Mouse (Mus musculus): Measurements from ENCODE around the gene Pars2.

Pars2 gene

DNA sequence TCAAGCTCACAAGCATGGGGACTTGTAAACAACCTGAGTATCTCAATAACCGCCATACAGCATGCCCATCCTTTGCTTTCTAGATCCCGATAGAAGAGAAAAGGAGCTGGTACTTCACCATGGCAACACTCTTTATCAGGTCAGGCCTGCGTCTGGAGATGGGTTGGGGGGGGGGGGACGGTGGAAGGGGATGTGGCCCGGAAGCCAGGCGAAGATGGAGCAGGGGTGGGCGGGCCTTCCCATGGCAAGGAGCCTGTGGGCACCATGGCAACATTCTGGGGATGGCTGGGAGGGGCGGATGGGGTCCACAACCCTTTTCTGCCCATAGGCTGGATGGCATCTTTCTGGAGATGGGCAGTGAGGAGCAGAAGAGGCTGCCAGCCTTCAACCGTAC is 16.8 kb upstream of the Pars2 start:
- DNase-seq (ENCODE audit: low spot score): no peak

DNA sequence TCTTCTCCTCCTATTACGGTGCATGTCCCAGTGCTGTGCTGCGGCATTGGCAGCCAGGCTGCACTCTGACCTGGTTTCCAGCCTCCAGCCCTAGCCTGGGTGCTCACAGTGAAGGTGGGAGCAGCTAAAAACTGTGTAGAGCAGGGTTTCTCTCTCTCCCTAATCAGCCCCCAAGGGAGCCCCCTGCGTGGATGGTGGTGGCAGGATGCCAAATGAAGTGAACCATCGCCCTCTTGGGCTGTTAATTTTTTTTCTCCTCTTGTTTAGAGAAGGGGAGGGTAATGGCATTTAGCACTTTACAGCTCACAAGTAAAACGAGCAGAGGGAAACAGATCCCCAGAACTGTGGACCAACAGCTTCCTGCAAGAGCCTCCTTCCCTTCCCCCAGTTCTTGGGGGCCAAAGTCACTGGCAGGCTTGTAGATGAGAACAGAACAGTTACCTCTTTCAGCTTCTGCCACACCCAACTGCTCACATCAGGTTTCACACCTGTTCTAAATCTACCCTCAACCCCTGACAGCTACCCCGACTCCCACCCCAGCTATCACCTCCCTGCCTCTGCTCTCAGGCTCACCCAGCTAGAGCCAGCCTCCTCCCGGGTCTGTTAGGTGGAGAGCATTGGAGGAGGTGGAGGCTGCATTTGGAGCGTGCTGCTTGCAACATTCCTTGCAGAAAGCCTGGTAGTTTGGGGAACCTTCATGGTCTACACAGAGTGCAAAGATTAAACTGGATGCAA is 7.2 kb upstream of the Pars2 start:
- no peak for DNase-seq (ENCODE audit: low spot score)

DNA sequence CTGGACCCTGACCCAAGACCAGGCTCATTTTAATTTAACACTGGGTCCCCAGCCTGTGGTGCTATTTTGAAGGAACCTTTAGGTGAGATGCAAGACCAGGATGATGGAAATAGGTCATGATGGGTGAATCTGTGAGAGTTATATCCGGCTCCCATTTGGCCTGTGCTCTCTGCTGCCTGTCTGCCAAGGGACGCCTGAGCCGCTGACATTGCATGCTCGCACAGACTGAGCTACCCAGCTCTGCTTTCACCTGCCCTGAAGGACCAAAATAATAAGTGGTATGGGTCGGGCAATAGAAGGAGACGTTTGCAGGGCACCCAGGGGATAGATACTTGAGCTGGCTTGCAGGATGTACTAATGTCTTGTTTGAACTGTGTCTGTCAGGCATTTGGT is 6.7 kb upstream of the Pars2 start:
- DNase-seq (ENCODE audit: low spot score): no peak

DNA sequence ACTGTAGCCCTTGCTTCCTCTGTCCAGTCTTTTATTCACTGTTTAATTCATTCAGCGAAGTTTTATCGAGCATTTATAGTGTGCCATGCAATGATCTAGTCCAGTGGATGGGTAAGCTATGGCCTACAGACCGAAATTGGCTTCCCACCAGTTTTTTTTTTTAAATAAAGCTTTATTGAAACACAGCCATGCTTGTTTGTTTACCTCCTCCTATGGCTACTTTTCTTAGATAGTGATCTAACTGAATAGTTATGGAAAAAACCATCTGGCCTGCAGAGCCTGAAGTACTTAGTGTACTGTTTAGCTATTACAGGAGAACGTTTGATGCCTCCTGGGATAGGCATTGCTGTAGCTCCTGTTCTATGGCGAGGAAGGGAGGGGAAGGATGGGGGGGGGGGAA is 5.1 kb upstream of the Pars2 start:
- DNase-seq (ENCODE audit: low spot score): no peak

DNA sequence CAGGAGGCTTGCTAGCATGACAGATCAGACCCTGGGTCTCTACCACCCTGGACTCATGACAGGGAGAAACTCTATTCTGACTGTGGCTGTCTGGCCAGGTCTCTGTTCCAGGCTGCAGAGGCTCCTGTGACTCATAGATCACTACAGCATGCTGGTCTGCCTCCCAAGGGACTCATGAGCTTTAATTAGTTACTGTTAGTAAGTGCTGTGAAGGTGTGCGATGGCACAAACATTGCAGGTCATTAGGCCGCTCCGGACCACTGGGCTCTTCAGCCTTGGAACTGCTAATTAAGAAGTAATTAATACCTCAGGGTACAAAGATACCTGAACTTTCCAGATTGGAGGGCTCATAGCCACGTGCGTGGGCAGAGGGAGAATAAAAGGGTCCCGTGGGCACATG is 3.7 kb upstream of the Pars2 start:
- DNase-seq (ENCODE audit: low spot score): no peak

DNA sequence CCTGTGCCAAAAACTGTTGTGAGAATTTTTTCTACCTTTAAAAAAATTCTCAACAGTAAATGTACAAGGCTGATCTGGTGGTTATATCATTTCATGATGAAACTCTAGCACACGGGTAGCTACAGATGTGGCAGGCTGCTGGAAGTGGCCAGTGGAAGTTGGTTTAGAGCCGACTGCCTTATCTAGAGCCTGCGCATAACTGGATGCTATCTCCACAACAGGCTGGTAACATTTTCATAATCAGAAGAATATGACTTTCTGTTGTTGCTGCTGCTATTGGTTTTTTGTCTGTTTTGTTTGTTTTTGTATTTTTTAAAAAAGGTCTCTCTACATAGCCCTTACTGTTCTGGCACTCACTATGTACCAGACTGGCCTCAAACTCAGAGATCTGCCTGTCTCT is 1.7 kb downstream of the Pars2 start:
- no peak for DNase-seq (ENCODE audit: low spot score)

DNA sequence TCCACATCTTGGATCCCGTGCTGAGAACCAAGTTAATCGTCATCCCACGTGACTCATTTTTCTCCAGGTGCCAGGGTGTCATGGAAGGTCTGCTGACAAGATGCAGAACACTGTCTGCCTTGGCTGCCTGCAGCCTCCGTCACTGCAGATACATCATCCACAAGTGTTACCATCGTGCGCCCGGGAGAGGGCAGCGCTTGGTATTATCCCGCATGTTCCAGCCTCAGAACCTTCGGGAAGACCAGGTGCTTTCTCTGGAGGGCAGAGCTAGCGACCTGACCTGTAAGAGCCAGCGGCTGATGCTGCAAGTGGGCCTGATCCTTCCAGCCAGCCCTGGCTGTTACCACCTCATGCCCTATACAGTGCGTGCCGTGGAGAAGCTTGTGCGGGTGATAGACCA is 2.2 kb downstream of the Pars2 start:
- DNase-seq (ENCODE audit: low spot score): no peak

DNA sequence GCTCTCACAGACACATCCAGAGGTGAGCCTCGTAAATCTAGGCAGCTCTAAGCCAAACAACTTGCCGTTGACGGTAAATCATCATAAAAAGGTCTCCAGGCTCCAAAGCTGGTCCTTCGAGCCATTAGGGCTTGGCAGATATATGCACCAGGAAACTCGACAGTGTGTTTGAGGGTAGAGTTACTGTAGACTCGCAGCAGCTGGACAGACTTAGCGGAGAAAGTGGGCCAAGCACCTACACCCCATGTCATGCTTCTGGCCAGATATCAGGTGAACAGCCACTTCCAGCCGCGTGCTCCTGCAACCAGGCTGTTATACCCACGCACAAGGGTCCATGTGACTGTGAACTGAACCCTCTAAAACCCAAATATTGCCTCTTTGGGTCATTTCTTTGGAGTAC is 4.8 kb downstream of the Pars2 start:
- no peak for DNase-seq (ENCODE audit: low spot score)

DNA sequence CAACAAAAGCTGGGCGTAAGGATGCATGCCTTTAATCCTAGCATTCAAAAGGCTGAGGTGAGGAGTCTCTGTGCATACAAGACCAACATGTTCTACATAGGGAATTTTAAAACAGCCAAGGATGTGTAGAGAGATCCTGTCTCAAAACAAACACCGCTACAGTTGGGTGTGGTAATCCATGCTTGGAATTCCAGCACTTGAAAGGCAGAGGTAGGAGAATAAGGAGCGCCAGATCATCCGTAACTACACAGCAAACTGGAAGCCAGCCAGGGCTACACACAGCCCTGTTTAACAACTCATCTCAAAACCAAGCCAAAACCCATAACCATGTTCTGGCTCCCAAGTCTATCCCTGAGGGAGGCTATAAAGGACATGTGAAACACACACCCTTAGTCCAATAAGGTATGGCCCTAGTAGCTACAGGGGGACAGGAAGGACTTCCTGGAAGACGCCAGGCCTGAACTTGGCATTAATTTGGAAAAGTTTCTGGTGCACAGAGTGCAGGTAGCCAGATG is 13.1 kb downstream of the Pars2 start:
- DNase-seq (ENCODE audit: low spot score): no peak

DNA sequence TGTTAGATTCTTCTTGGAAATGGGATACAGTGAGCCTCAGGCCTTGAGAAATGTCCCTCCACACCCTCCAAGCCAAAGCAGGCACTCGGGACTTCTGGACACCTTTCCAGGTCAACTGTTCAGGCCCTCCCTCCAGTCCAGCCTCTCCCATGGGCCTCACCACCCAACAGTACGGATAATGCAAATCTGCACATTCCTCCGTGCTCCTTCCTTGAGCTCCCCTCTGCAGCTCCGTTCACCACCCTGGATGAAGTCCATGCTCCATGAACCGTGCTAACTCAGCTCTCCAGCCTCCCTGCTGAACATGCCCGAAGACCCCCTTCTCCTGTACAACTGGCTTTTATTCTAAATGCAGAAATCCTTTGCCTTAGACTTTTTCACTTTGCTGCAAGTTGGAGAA is 13.8 kb downstream of the Pars2 start:
- DNase-seq (ENCODE audit: low spot score): no peak

DNA sequence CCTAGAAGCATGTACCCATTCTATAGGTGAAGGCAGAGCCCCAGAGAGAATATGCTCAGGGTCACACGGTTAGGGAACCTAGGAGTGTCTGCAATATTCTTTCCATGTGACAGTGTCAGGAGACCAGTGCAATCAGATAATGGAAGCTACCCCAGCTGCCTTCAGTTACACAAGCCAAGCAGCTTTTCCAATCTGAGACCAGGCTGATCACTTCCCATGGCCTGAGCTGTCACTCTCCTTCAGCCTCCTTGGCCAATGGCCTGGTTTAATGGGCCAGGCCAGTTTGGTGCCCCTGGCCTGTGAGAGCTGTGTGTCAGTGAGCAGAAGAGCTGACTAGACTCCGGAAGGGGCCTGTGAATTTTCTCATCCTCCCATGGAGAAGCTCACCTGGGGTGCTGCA is 14.4 kb downstream of the Pars2 start:
- no peak for DNase-seq (ENCODE audit: low spot score)

DNA sequence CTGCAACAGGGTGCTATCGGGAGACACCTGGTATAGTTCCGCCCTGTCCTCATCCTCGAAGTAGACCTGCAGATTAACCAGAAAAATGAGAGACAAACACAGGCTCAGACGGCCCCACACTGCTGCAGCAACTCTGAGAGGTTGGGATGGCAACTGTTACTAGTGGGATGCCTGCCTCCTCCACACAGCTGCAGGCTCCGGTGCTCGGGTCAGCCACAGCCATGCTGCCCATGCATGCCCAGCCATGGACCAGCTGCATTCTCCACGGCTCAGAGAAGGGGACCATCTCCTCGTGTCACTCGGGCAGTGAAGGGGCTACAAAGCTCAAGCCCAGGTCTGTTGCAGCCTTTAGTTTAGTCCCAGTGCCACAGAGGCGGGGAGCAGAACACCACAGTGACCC is 14.8 kb downstream of the Pars2 start:
- DNase-seq (ENCODE audit: low spot score): no peak

DNA sequence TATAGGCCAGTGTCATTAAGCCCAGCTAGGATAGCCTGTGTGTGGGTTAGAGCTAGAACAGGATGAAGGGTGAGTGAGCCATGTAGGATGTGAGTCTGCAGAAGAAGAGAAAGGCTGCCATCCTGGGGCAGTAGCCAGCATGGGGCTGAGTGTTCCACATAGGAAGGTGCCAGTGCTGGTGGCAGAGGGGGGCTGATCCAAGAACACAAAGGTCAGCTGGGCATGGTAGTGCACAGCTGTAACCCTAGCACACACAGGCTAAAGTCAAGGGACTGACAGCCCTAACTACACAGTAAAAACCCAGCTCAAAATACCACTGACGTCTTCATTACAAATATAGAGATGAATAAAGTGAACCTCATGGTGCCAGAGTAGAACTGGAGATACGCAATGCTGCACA is 15.7 kb downstream of the Pars2 start:
- no peak for DNase-seq (ENCODE audit: low spot score)

DNA sequence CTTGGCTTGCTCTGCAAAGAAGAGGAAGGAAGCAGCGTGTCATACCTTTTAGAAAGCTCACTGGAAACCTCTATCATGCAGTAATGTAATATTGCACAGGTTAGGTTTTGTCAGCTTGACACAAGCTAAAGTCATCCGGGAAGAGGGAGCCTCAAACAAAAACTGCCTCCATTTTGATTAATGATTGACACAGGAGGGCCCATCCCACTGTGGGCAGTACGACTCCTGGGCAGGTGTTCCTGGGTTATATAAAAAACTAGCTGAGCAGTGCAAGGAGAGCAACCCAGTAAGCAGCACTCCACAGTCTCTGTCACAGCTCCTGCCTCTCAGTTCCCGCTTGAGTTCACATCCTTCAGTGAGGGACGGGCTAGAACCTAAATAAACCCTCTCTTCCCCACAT is 25.9 kb downstream of the Pars2 start:
- no peak for DNase-seq (ENCODE audit: low spot score)

DNA sequence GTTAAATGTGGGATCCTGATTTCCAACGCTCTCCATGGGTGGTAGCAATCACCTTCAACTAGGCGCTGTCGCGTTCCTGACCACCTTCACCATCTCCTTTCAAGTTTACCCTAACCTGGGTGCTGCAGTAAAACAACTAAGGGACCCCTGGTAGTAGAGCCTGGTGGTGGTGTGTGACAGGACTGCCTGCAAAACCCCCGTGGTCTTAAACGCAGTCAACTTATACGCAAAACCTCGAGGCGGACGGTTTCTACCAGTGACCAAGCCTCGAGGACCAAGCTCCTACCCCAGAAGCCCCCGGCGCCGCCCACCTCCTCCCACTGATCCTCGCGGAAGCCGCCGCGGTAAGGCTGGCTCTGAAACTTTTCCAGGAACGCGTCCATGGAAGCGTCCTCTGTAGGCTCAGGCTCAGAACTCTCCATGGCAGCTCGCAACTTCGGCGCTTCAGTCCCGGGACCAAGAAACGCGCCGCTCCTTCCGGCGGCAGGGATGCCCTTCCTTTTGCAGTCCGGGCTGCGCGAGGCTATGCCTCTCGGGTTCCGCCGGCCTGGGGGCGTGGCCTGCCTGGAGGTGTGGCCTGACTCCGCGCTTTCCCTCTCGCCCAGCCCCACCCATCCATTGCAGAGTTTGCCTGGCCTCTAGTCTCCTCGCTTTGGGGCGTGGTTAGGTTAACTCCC is 27.7 kb downstream of the Pars2 start, which contains the start of gene Ttc4:
Ttc4 (minus strand) TSS at position 503 of the 677 bp plus-strand sequence.
- peak; percentile 92 for DNase-seq (ENCODE audit: low spot score)

DNA sequence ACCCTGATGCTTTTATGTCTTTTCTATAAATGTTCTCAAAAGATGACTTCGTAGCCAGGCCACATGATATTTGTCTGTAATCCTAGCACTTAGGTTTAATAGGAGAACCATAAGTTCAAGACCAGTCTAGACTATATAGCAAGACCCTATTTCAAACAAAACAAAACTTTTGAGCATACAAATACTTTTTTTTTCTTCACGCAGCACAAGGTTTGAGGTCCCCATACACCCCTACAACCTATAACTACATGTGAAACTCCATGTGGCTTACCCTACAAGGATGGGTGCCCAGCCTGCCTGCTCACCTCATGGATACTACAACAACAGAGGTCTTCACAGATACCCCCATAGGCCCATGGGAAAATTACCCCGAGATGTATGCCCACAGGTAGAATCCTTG is 28.3 kb downstream of the Pars2 start:
- no peak for DNase-seq (ENCODE audit: low spot score)

DNA sequence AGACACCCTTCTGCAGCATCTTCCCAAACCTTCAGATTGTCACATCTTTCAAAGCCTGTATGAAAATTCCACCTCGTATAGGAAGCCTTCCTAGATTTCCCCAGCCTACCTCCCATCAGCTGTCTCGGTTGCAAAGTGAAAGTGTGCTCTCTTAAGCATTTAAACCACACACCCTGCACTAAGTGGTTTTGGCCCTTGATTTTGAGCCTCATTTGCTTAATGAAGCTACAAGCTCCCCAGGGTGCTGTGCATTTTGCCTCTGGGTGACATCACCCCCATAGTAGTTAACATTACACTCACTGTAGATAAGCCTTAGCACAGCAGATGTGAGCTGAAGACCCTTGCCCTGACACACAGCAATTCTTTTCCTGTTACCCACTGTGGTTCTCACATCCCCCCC is 30.1 kb downstream of the Pars2 start:
- DNase-seq (ENCODE audit: low spot score): no peak

DNA sequence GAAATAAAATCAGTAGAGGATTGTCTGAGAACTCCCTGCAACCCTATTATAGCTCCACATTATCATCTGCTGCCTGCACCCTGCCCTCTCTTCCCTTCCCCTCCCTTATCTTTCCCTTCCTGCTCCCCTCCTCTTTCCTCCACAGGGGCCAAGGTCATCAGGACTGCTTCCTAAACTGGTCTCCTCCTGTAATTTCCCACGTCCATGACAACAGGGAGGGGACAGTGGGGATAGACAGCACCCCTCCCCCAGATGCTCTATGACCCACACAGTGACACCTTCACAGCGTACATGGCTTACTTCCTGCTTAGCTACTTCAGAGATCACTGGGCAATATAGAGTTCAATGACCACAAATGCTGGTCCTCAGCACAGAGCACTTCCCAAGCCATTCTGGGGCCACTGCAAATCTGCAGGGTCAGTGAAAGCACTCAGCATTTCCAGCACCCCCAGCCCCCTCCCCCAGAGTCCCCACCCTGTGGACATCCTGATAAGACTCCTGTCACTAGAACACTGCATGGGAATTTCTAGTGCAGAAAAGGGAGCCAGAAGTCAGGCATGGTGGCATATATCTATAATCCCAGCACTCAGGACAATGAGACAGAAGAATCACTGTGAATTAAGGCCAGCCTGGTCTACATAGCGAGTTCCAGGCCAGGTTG is 37.9 kb downstream of the Pars2 start:
- no peak for DNase-seq (ENCODE audit: low spot score)

DNA sequence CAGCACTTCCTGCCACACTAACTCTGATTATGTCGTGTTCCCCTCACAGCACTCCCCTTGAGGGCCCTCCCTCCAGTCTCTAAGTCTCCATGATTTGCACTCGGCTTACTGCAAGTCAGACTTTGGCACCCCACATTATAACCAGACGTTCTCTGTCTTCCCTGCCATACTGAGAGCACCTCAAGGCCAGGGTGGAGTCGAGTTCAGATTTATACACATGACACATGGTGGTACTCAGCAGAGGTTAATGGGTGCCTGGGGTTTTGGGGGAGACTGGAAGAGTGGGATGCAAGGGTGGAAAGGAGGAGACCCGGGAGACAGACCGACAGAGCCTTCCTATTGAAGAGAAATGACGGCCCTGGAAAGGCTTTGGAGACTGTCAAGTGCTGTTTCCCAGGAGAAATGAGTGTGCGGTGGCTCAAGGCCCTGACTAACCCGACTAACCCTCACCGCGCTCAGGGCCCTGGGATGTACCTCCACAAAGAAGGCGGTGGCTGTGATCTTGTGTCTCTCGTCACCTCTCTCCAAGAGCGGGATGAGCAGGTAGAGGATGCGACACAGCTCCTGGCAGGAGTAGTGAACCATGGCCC is 43.1 kb downstream of the Pars2 start:
- no peak for DNase-seq (ENCODE audit: low spot score)

DNA sequence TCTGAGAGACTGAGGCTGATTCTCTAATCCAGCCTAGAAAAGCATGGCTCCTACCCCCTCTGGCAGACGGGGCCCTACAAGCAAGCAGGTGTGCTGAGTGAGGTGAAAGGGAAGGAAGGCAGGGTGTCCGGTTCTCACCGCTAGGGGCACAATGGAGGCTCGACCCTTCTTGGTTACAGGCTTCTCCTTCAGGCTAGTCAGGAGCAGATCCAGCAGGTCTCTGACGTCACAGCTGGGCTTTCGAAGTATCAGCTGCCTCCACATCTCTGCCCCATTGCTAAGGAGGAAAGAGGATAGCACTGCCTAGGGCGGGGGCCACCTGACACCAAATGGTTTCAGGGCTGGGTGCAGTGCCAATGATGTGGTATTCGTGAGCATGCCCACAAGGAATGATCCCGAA is 49.1 kb downstream of the Pars2 start:
- DNase-seq (ENCODE audit: low spot score): peak; percentile 33

DNA sequence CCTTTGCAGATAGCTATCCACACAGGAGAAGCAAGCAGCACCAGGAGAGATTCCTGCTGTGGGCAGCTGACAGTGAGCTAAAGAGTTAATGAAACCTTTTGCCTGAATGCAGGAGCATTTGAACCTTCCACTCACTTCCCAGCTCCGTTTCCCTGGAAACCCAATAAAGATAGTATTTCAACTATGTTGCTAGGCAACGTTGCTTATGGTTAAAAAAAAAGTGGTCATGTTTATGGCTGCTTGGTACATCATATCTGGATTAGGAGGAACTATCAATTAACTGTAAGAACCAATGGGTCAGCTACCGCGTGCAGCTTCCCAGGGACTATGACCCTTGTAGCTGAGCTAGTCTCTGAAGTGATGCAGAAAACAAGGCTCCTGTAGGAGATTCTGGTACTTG is 49.9 kb downstream of the Pars2 start:
- no peak for DNase-seq (ENCODE audit: low spot score)

DNA sequence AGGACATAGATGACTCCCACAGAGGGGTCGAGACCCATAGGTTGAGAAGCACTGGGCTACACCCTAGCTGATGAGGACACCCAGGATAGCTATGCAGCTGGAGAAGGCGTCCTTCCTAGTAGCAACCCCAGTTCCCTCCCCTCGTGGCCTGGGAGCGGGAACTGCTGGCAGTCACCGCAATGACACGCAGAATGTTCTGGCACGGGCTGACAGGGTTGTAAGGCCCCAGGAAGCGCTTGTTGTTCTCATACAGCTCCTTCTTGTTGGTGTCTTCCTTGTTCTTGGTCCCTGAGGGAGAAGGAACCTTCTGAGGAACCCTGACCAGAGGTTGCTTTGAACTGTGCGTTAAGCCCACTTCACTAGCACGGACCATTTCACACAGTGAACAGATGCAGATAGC is 53.1 kb downstream of the Pars2 start:
- DNase-seq (ENCODE audit: low spot score): no peak

DNA sequence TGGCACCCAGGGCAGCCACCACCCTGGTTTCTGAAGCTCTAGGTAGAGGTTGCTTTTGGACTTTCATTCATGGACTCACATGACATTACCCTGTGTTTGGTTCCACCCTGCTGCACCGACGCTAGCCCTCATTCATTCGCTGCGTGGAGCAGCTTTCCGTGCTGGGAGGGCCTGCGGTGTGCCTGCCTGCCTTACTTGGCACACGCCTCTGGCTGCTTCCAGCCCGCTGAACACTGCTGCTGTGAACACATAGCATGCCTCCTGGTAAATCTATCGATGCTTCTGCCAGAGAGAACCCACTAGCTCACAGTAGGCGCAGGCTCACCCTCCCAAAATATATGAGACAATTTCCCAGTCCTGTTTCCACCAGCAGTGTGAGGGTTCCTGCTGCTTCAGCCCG is 53.5 kb downstream of the Pars2 start:
- no peak for DNase-seq (ENCODE audit: low spot score)

Data from urinary bladder, postnatal 14 days (tissue).